Mouse (Mus musculus): Measurements from ENCODE around the gene Nck1. TPM values are rescaled to one million over a fixed set of nuclear protein-coding genes. Genes with fewer than 3 reads are reported as not detected.

Gene Nck1
- polyA plus RNA-seq, 1 experiment from 2014 or later = 46.5 TPM

DNA sequence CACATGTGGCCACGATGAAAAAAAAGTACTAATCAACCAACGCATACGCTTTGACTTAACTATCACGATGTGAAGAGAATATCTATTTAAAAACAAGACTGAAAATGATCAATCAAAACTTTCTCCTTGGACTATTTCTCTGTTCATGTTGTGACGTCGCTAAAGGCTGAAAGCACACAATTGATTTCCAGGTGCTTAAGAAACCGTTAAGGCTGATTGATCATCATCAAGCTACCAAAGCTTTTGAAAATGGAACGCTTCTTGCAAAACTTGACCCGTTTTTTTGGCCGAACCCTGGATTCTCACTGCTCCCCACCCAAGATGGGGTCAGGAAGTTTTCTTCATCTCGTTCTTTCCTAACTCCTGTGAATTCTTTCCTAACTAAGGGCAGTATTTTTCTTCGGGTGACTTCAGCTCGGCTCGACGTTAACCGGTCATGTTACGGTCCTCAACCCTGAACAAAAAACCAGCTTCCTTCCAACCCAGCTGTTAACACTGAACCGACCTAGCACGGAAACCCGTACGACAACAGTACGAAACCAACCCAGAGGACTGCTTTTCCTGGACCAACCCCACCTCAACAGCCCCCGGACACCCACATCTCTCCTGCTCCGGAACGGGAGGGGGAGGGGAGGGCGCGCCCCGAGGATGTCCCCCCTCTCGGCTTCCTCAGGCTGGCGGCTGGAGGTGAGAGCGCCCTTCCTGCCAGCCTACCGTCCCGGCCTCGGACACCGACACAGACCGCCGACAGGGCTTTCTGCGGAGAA is 803 bp downstream of the Nck1 start:
- Histone ChIP-seq H3K27me3 (replicated peaks; ENCODE audit: control insufficient read depth, insufficient read depth, low read length) (no peaks in the 10 kb centered on the region), H3K9ac (ENCODE audit: low read depth, low read length) (peak overlapping the region; percentile 75), H3K27ac (ENCODE audit: low read depth, low read length) (peak overlapping the region; percentile 92), H3K4me2 (replicated peaks; ENCODE audit: low read depth) (peak overlapping the region; percentile 80), H3K4me3 (ENCODE audit: low read depth, low read length) (peak overlapping the region; percentile 76), H3K4me1 (replicated peaks; ENCODE audit: control insufficient read depth, insufficient read depth, low read length) (0 out of 2 replicates have a peak, but pooled peaks cover 7% of the 10 kb centered on the region), H3K9me3 (ENCODE audit: control insufficient read depth) (no peaks in the 10 kb centered on the region), H3K36me3 (ENCODE audit: control insufficient read depth, insufficient read depth) (no peaks in the 10 kb centered on the region)
- under 1% methylated on average over 38 of the region's 38 CpGs for WGBS
- TF ChIP-seq CTCF (IDR thresholded peaks at IDR 0.05; ENCODE audit: low read depth) = no peak
- ATAC-seq = no peak

GRCm38 (mm10) chr9:100535618-100536262 is 10.2 kb downstream of the Nck1 start:
- H3K4me3 ChIP-seq (ENCODE audit: low read depth, low read length) = no peak overlapping the region
- ATAC-seq = no peak

GRCm38 (mm10) chr9:100534686-100535085 is 11.2 kb downstream of the Nck1 start:
- H3K9ac ChIP-seq (ENCODE audit: low read depth, low read length) = no peak overlapping the region

More at GRCm38 (mm10) chr9:100535618-100536262, 10.2 kb downstream of the Nck1 start:
- no peaks in the 10 kb centered on the region for H3K36me3 ChIP-seq (ENCODE audit: control insufficient read depth, insufficient read depth)
- no peaks in the 10 kb centered on the region for H3K4me1 ChIP-seq (replicated peaks; ENCODE audit: control insufficient read depth, insufficient read depth, low read length)
- no peak for TF ChIP-seq CTCF (IDR thresholded peaks at IDR 0.05; ENCODE audit: low read depth)
- H3K4me2 ChIP-seq (replicated peaks; ENCODE audit: low read depth) = no peak overlapping the region
- no peaks in the 10 kb centered on the region for H3K27me3 ChIP-seq (replicated peaks; ENCODE audit: control insufficient read depth, insufficient read depth, low read length)
- no peak overlapping the region for H3K27ac ChIP-seq (ENCODE audit: low read depth, low read length)
- WGBS = 84% methylated on average over 2 of the region's 2 CpGs
- no peaks in the 10 kb centered on the region for H3K9me3 ChIP-seq (ENCODE audit: control insufficient read depth)
- H3K9ac ChIP-seq (ENCODE audit: low read depth, low read length) = no peak overlapping the region

GRCm38 (mm10) chr9:100532847-100533505 is 13.0 kb downstream of the Nck1 start:
- Histone ChIP-seq H3K4me2 (replicated peaks; ENCODE audit: low read depth) (no peak overlapping the region), H3K27ac (ENCODE audit: low read depth, low read length) (no peak overlapping the region), H3K9ac (ENCODE audit: low read depth, low read length) (no peak overlapping the region), H3K4me3 (ENCODE audit: low read depth, low read length) (no peak overlapping the region), H3K36me3 (ENCODE audit: control insufficient read depth, insufficient read depth) (no peaks in the 10 kb centered on the region), H3K4me1 (replicated peaks; ENCODE audit: control insufficient read depth, insufficient read depth, low read length) (no peaks in the 10 kb centered on the region), H3K9me3 (ENCODE audit: control insufficient read depth) (no peaks in the 10 kb centered on the region), H3K27me3 (replicated peaks; ENCODE audit: control insufficient read depth, insufficient read depth, low read length) (no peaks in the 10 kb centered on the region)
- TF ChIP-seq CTCF (IDR thresholded peaks at IDR 0.05; ENCODE audit: low read depth) = no peak
- ATAC-seq = no peak
- WGBS = 58% methylated on average over 3 of the region's 3 CpGs

More at GRCm38 (mm10) chr9:100534686-100535085, 11.2 kb downstream of the Nck1 start:
- Histone ChIP-seq H3K27ac (ENCODE audit: low read depth, low read length) (no peak overlapping the region), H3K4me2 (replicated peaks; ENCODE audit: low read depth) (no peak overlapping the region), H3K4me1 (replicated peaks; ENCODE audit: control insufficient read depth, insufficient read depth, low read length) (no peaks in the 10 kb centered on the region), H3K4me3 (ENCODE audit: low read depth, low read length) (no peak overlapping the region), H3K36me3 (ENCODE audit: control insufficient read depth, insufficient read depth) (no peaks in the 10 kb centered on the region), H3K9me3 (ENCODE audit: control insufficient read depth) (no peaks in the 10 kb centered on the region), H3K27me3 (replicated peaks; ENCODE audit: control insufficient read depth, insufficient read depth, low read length) (no peaks in the 10 kb centered on the region)
- no peak for TF ChIP-seq CTCF (IDR thresholded peaks at IDR 0.05; ENCODE audit: low read depth)
- 91% methylated on average over 3 of the region's 3 CpGs for WGBS
- no peak for ATAC-seq

DNA sequence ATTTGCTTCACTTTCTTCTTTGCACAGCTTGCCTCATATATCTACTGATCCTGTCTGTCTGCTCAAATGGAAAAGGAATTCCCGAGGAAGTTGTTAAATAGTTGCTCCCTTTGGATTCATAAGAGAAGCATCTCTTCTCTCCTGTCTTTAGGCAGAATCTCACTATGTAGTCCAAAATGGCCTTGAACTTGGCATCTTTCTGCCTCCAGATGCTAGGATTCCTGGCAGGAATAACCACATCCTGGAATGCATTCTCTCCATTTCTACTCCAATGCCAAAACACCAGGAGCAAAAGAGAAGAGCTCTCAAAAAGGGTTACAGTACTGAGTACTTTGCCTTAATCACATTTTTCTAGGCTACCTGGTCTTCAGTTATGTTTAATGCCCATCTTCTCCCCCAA is 14.6 kb downstream of the Nck1 start:
- no peaks in the 10 kb centered on the region for H3K9me3 ChIP-seq (ENCODE audit: control insufficient read depth)
- ATAC-seq = no peak
- H3K4me2 ChIP-seq (replicated peaks; ENCODE audit: low read depth) = no peak overlapping the region
- no peak overlapping the region for H3K27ac ChIP-seq (ENCODE audit: low read depth, low read length)
- TF ChIP-seq CTCF (IDR thresholded peaks at IDR 0.05; ENCODE audit: low read depth) = no peak
- 50% methylated on average over 1 of the region's 1 CpGs for WGBS
- no peaks in the 10 kb centered on the region for H3K4me1 ChIP-seq (replicated peaks; ENCODE audit: control insufficient read depth, insufficient read depth, low read length)
- no peaks in the 10 kb centered on the region for H3K27me3 ChIP-seq (replicated peaks; ENCODE audit: control insufficient read depth, insufficient read depth, low read length)
- H3K9ac ChIP-seq (ENCODE audit: low read depth, low read length) = no peak overlapping the region
- H3K36me3 ChIP-seq (ENCODE audit: control insufficient read depth, insufficient read depth) = no peaks in the 10 kb centered on the region
- no peak overlapping the region for H3K4me3 ChIP-seq (ENCODE audit: low read depth, low read length)

DNA sequence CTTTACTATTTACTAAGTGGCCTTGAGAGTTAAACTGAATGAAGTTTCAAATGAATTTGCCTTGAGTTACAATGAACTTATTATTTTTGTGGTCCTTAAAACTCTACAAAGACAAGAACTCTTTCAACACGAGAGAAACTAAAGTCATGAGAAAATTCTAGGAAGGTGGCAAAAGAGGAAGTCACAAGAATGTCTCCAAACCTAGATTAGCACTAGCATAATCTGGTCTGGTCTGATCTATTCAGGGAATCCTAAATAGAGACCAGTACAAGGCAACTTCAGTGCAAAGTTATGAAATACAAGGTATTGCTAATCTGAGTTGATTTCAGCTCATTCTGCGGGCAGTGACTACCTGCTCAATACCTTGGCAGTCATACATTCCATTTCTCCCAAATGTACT is 20.7 kb downstream of the Nck1 start:
- no peak overlapping the region for H3K27ac ChIP-seq (ENCODE audit: low read depth, low read length)
- H3K4me3 ChIP-seq (ENCODE audit: low read depth, low read length) = no peak overlapping the region
- ATAC-seq = no peak
- H3K4me1 ChIP-seq (replicated peaks; ENCODE audit: control insufficient read depth, insufficient read depth, low read length) = no peaks in the 10 kb centered on the region
- H3K27me3 ChIP-seq (replicated peaks; ENCODE audit: control insufficient read depth, insufficient read depth, low read length) = no peaks in the 10 kb centered on the region
- TF ChIP-seq CTCF (IDR thresholded peaks at IDR 0.05; ENCODE audit: low read depth) = no peak
- no peak overlapping the region for H3K9ac ChIP-seq (ENCODE audit: low read depth, low read length)
- WGBS = 82% methylated on average over 2 of the region's 2 CpGs
- H3K36me3 ChIP-seq (ENCODE audit: control insufficient read depth, insufficient read depth) = no peaks in the 10 kb centered on the region
- no peaks in the 10 kb centered on the region for H3K9me3 ChIP-seq (ENCODE audit: control insufficient read depth)
- no peak overlapping the region for H3K4me2 ChIP-seq (replicated peaks; ENCODE audit: low read depth)
